ENCODE assay signal across 8 mouse cellular contexts in genomic region chr4:52438371-52438885, GRCm38 (mm10). TPM values are rescaled to one million over a fixed set of nuclear protein-coding genes. Genes with fewer than 3 reads are reported as not detected.
DNase-seq lines count a peak whose midpoint lies in the region; ATAC-seq and TF ChIP-seq lines count a peak whose summit lies in the region.

No protein-coding gene starts in this region.

- H3K4me3 ChIP-seq in forebrain, embryonic 10.5 days, result peak overlapping the region; percentile 86
- peak overlapping the region; percentile 91 for H3K4me3 ChIP-seq in liver, embryonic 11.5 days (ENCODE audit: low read depth, low read length)
- peak overlapping the region; percentile 69 for H3K4me3 ChIP-seq in stomach, postnatal 0 days (ENCODE audit: low read depth, low read length)

- TF ChIP-seq EP300 in stomach, postnatal 0 days (optimal IDR thresholded peaks at IDR 0.05), result no peak

- no peaks in the 10 kb centered on the region for H3K27me3 ChIP-seq in forebrain, embryonic 10.5 days (ENCODE audit: poor library complexity, severe bottlenecking)
- H3K27me3 ChIP-seq in liver, embryonic 11.5 days (replicated peaks; ENCODE audit: control insufficient read depth, insufficient read depth, low read length), result no peaks in the 10 kb centered on the region
- no peaks in the 10 kb centered on the region for H3K27me3 ChIP-seq in stomach, postnatal 0 days (ENCODE audit: control insufficient read depth, insufficient read depth, low read length)

- peak; percentile 24 for DNase-seq in embryo, embryonic 11.5 days (ENCODE audit: low read depth, low spot score)
- DNase-seq in embryo, embryonic 11 days, result no peak
- DNase-seq in forebrain, embryonic 10.5 days (ENCODE audit: extremely low spot score, low spot score), result no peak
- no peak for DNase-seq in liver, embryonic 11.5 days (ENCODE audit: low spot score)
- DNase-seq in stomach, postnatal 0 days (ENCODE audit: low spot score), result no peak
- DNase-seq in embryo, embryonic 10 days (ENCODE audit: low spot score), result no peak
- DNase-seq in left cerebral cortex, postnatal 25 days (ENCODE audit: low spot score in 2 of 2), result no peak

- peak overlapping the region; percentile 95 for H3K27ac ChIP-seq in forebrain, embryonic 10.5 days
- peak overlapping the region; percentile 74 for H3K27ac ChIP-seq in liver, embryonic 11.5 days (ENCODE audit: low read depth, low read length)
- peak overlapping the region; percentile 76 for H3K27ac ChIP-seq in stomach, postnatal 0 days (replicated peaks)

- intact Hi-C loops in left cerebral cortex, postnatal 25 days (cut with DNase I), result no loop called here

- H3K9me3 ChIP-seq in forebrain, embryonic 10.5 days, result no peaks in the 10 kb centered on the region
- H3K9me3 ChIP-seq in liver, embryonic 11.5 days (ENCODE audit: control insufficient read depth, low read length), result no peaks in the 10 kb centered on the region
- H3K9me3 ChIP-seq in stomach, postnatal 0 days (ENCODE audit: control insufficient read depth, low read length), result no peaks in the 10 kb centered on the region

- peak overlapping the region; percentile 93 for H3K9ac ChIP-seq in liver, embryonic 11.5 days (ENCODE audit: low read depth, low read length)
- H3K9ac ChIP-seq in stomach, postnatal 0 days (ENCODE audit: low read length), result peak overlapping the region; percentile 65

- H3K36me3 ChIP-seq in forebrain, embryonic 10.5 days (replicated peaks), result peaks cover 21% of the 10 kb centered on the region
- H3K36me3 ChIP-seq in liver, embryonic 11.5 days (ENCODE audit: control insufficient read depth, insufficient read depth, low read length), result peaks cover 9% of the 10 kb centered on the region; the same call in 1 of the 2 replicates
- H3K36me3 ChIP-seq in stomach, postnatal 0 days (ENCODE audit: control insufficient read depth, insufficient read depth, low read length), result peaks cover 4% of the 10 kb centered on the region; the same call in 1 of the 2 replicates

- TF ChIP-seq CTCF in stomach, postnatal 0 days (IDR thresholded peaks at IDR 0.05; ENCODE audit: low read depth), result no peak

- peaks cover 6% of the 10 kb centered on the region for H3K4me1 ChIP-seq in forebrain, embryonic 10.5 days
- H3K4me1 ChIP-seq in liver, embryonic 11.5 days (replicated peaks; ENCODE audit: control insufficient read depth, insufficient read depth, low read length), result peaks cover 4% of the 10 kb centered on the region; the same call in 1 of the 2 replicates
- H3K4me1 ChIP-seq in stomach, postnatal 0 days (replicated peaks; ENCODE audit: control insufficient read depth, insufficient read depth), result no peaks in the 10 kb centered on the region

- ATAC-seq in CD4-positive, CD25-positive, alpha-beta regulatory T cell, adult 4 months, result peak; percentile 38
- ATAC-seq in liver, embryonic 11.5 days (replicated peaks; ENCODE audit: low FRiP score), result peak; percentile 64
- ATAC-seq in stomach, postnatal 0 days (ENCODE audit: low FRiP score, low TSS enrichment), result peak; percentile 75

- peak overlapping the region; percentile 80 for H3K4me2 ChIP-seq in liver, embryonic 11.5 days
- H3K4me2 ChIP-seq in stomach, postnatal 0 days (replicated peaks; ENCODE audit: low read depth), result peak overlapping the region; percentile 84

- WGBS in forebrain, embryonic 10.5 days, result under 1% methylated on average over 20 of the region's 20 CpGs
- WGBS in liver, embryonic 11.5 days, result under 1% methylated on average over 20 of the region's 20 CpGs
- 1% methylated on average over 20 of the region's 20 CpGs for WGBS in stomach, postnatal 0 days

RNA-seq across cellular contexts. Expression of gene Smc2, which starts 0.6 kb away (rescaled TPM):
- 10 to 100 TPM; 48.9 to 49.1 TPM for polyA plus RNA-seq in CD4-positive, CD25-positive, alpha-beta regulatory T cell, adult 4 months (2017; shearing (Covaris generic))
- polyA plus RNA-seq in forebrain, embryonic 10.5 days (2016; fragmentation: Nextera tagmentation; extraction: Ambion mirVana), result 219 and 234 TPM in 2 replicates
- 185 and 227 TPM in 2 replicates for polyA plus RNA-seq in liver, embryonic 11.5 days (2014; fragmentation: Nextera tagmentation; extraction: Ambion mirVana)
- 44.5 and 60.1 TPM in 2 replicates for polyA plus RNA-seq in stomach, postnatal 0 days (2015; fragmentation: Nextera tagmentation; extraction: Ambion mirVana)
- 1 to 10 TPM; 4.6 to 5.0 TPM for total RNA-seq in left cerebral cortex, postnatal 25 days (2021)

RNA-seq across cellular contexts. Expression of gene Vma21-ps, which starts 58.6 kb away (rescaled TPM):
- polyA plus RNA-seq in CD4-positive, CD25-positive, alpha-beta regulatory T cell, adult 4 months (2017; shearing (Covaris generic)), result not detected
- not detected in 2 replicates for polyA plus RNA-seq in forebrain, embryonic 10.5 days (2016; fragmentation: Nextera tagmentation; extraction: Ambion mirVana)
- polyA plus RNA-seq in liver, embryonic 11.5 days (2014; fragmentation: Nextera tagmentation; extraction: Ambion mirVana), result 1.3 TPM in 1 of 2 replicates, not detected in the other
- not detected in 2 replicates for polyA plus RNA-seq in stomach, postnatal 0 days (2015; fragmentation: Nextera tagmentation; extraction: Ambion mirVana)
- total RNA-seq in left cerebral cortex, postnatal 25 days (2021), result not detected
